10 mouse cellular contexts compared by ENCODE assay signal in genomic region chr16:96556621-96557020, GRCm38 (mm10).
"Had no signal": no experiment of that assay in that cellular context is flagged by ENCODE, and none has a peak within 500 bp of the region (broad histone marks: within the 10 kb centered on the region; RNA-seq: fewer than 3 reads in every experiment).

No protein-coding gene starts in this region.

- H3K27ac ChIP-seq: limb, embryonic 12.5 days; limb, embryonic 15.5 days; liver, embryonic 14.5 days; macrophage had no signal

- H3K36me3 ChIP-seq: limb, embryonic 12.5 days; limb, embryonic 15.5 days had no signal

- DNase-seq: left cerebral cortex, postnatal 4 days; liver, postnatal 0 days; lung, embryonic 14.5 days; midbrain, embryonic 14.5 days; thymus, adult 18-20 months; thymus, postnatal 4 days had no signal

- H3K4me1 ChIP-seq: limb, embryonic 12.5 days; limb, embryonic 15.5 days had no signal

- H3K27me3 ChIP-seq: limb, embryonic 12.5 days; limb, embryonic 15.5 days had no signal

- H3K4me3 ChIP-seq: limb, embryonic 12.5 days; limb, embryonic 15.5 days had no signal
